Mouse (Mus musculus): ENCODE measurements around the gene Mllt3.

GRCm38 (mm10) chr4:88020421-88020820 is 12.7 kb downstream of the Mllt3 start:
- no peak for TF ChIP-seq EP300 (IDR thresholded peaks at IDR 0.05; ENCODE audit: low read depth)
- no peak for TF ChIP-seq CTCF (IDR thresholded peaks at IDR 0.05; ENCODE audit: low read depth)

All from heart, postnatal 0 days (tissue).